ENCODE assay signal across 16 mouse cellular contexts in genomic region chr3:32599328-32599727, GRCm38 (mm10).
"Had no signal": no experiment of that assay in that cellular context is flagged by ENCODE, and none has a peak within 500 bp of the region (broad histone marks: within the 10 kb centered on the region; RNA-seq: fewer than 3 reads in every experiment).

No protein-coding gene starts in this region.

- H3K9ac ChIP-seq: limb, embryonic 15.5 days; lung, embryonic 15.5 days; midbrain, embryonic 15.5 days; neural tube, embryonic 13.5 days had no signal

- H3K4me3 ChIP-seq: limb, embryonic 15.5 days; lung, embryonic 15.5 days; midbrain, embryonic 15.5 days; neural tube, embryonic 13.5 days had no signal

- H3K4me2 ChIP-seq: limb, embryonic 15.5 days; lung, embryonic 15.5 days; midbrain, embryonic 11.5 days; midbrain, embryonic 15.5 days; neural tube, embryonic 13.5 days had no signal

- DNase-seq: kidney, adult 9 months; kidney, postnatal 36 days; layer of hippocampus, adult 9-11 months; layer of hippocampus, postnatal 36 days; lung, postnatal 14 days; retina, postnatal 1 day; thymus, adult 18-20 months; thymus, postnatal 14 days had no signal

- H3K27me3 ChIP-seq: limb, embryonic 15.5 days; lung, embryonic 15.5 days; midbrain, embryonic 15.5 days; neural tube, embryonic 13.5 days had no signal

- ATAC-seq: midbrain, embryonic 15.5 days had no signal

- H3K36me3 ChIP-seq: lung, embryonic 15.5 days; midbrain, embryonic 15.5 days had no signal

- H3K27ac ChIP-seq: kidney, postnatal 0 days; limb, embryonic 15.5 days; lung, embryonic 15.5 days; macrophage; midbrain, embryonic 15.5 days; neural tube, embryonic 13.5 days; stomach, postnatal 0 days had no signal

- H3K4me1 ChIP-seq: limb, embryonic 15.5 days; lung, embryonic 15.5 days; midbrain, embryonic 15.5 days; neural tube, embryonic 13.5 days had no signal

- H3K9me3 ChIP-seq: limb, embryonic 15.5 days; lung, embryonic 15.5 days; midbrain, embryonic 15.5 days; neural tube, embryonic 13.5 days had no signal
